Mouse (Mus musculus): ENCODE results near the gene Syngap1. TPM values are rescaled to one million over a fixed set of nuclear protein-coding genes. Genes with fewer than 3 reads are reported as not detected.
A peak's percentile ranks its signal among the peaks of the same experiment; 100 is the strongest.

Syngap1 gene
- polyA plus RNA-seq, 1 experiment: 32.8 TPM

- 26% methylated on average over 23 of the region's 23 CpGs for WGBS
- no peak for DNase-seq
- TF ChIP-seq CTCF (IDR thresholded peaks at IDR 0.05; ENCODE audit: insufficient read depth, low read length) (no peak), POLR2A (IDR thresholded peaks at IDR 0.05; ENCODE audit: borderline replicate concordance, extremely low read depth, low read depth, low read length) (no peak)
- Histone ChIP-seq H3K4me1 (ENCODE audit: control insufficient read depth, insufficient read depth, low read length) (peaks cover 5% of the 10 kb centered on the region), H3K4me3 (replicated peaks; ENCODE audit: extremely low read depth, low read depth, low read length) (peak overlapping the region; percentile 11)
These were observed 11.2 kb downstream of the Syngap1 start for GRCm38 (mm10) chr17:26951952-26952877.

GRCm38 (mm10) chr17:26953201-26953600 is 12.1 kb downstream of the Syngap1 start:
- no peak for TF ChIP-seq CTCF (IDR thresholded peaks at IDR 0.05; ENCODE audit: insufficient read depth, low read length)
- TF ChIP-seq POLR2A (IDR thresholded peaks at IDR 0.05; ENCODE audit: borderline replicate concordance, extremely low read depth, low read depth, low read length): no peak
- no peak overlapping the region for H3K4me3 ChIP-seq (replicated peaks; ENCODE audit: extremely low read depth, low read depth, low read length)
- no peak for DNase-seq
- 56% methylated on average over 6 of the region's 6 CpGs for WGBS
- H3K4me1 ChIP-seq (ENCODE audit: control insufficient read depth, insufficient read depth, low read length): peaks cover 5% of the 10 kb centered on the region

- 25% methylated on average over 16 of the region's 16 CpGs for WGBS
- TF ChIP-seq CTCF (IDR thresholded peaks at IDR 0.05; ENCODE audit: insufficient read depth, low read length) (no peak), POLR2A (IDR thresholded peaks at IDR 0.05; ENCODE audit: borderline replicate concordance, extremely low read depth, low read depth, low read length) (no peak)
- H3K4me3 ChIP-seq (replicated peaks; ENCODE audit: extremely low read depth, low read depth, low read length): no peak overlapping the region
These were observed 12.7 kb downstream of the Syngap1 start for GRCm38 (mm10) chr17:26953726-26954125.

GRCm38 (mm10) chr17:26956309-26956708 is 15.3 kb downstream of the Syngap1 start:
- Histone ChIP-seq H3K4me3 (replicated peaks; ENCODE audit: extremely low read depth, low read depth, low read length) (no peak overlapping the region), H3K4me1 (ENCODE audit: control insufficient read depth, insufficient read depth, low read length) (no peaks in the 10 kb centered on the region)
- no peak for TF ChIP-seq POLR2A (IDR thresholded peaks at IDR 0.05; ENCODE audit: borderline replicate concordance, extremely low read depth, low read depth, low read length)
- TF ChIP-seq CTCF (IDR thresholded peaks at IDR 0.05; ENCODE audit: insufficient read depth, low read length): no peak
- WGBS: 78% methylated on average over 5 of the region's 5 CpGs
- DNase-seq: no peak

More at GRCm38 (mm10) chr17:26953726-26954125, 12.7 kb downstream of the Syngap1 start:
- no peak for DNase-seq
- H3K4me1 ChIP-seq (ENCODE audit: control insufficient read depth, insufficient read depth, low read length): peaks cover 5% of the 10 kb centered on the region

- H3K4me1 ChIP-seq (ENCODE audit: control insufficient read depth, insufficient read depth, low read length): no peaks in the 10 kb centered on the region
- DNase-seq: no peak
- no peak overlapping the region for H3K4me3 ChIP-seq (replicated peaks; ENCODE audit: extremely low read depth, low read depth, low read length)
- 86% methylated on average over 18 of the region's 18 CpGs for WGBS
- TF ChIP-seq CTCF (IDR thresholded peaks at IDR 0.05; ENCODE audit: insufficient read depth, low read length) (no peak), POLR2A (IDR thresholded peaks at IDR 0.05; ENCODE audit: borderline replicate concordance, extremely low read depth, low read depth, low read length) (no peak)
These were observed 15.8 kb downstream of the Syngap1 start for GRCm38 (mm10) chr17:26956895-26957294.

- Histone ChIP-seq H3K4me3 (replicated peaks; ENCODE audit: extremely low read depth, low read depth, low read length) (no peak overlapping the region), H3K4me1 (ENCODE audit: control insufficient read depth, insufficient read depth, low read length) (no peaks in the 10 kb centered on the region)
- 92% methylated on average over 5 of the region's 5 CpGs for WGBS
- no peak for DNase-seq
- TF ChIP-seq CTCF (IDR thresholded peaks at IDR 0.05; ENCODE audit: insufficient read depth, low read length) (no peak), POLR2A (IDR thresholded peaks at IDR 0.05; ENCODE audit: borderline replicate concordance, extremely low read depth, low read depth, low read length) (no peak)
These were observed 16.8 kb downstream of the Syngap1 start for GRCm38 (mm10) chr17:26957872-26958271.

GRCm38 (mm10) chr17:26958880-26959279 is 17.8 kb downstream of the Syngap1 start:
- DNase-seq: no peak
- TF ChIP-seq POLR2A (IDR thresholded peaks at IDR 0.05; ENCODE audit: borderline replicate concordance, extremely low read depth, low read depth, low read length): no peak
- TF ChIP-seq CTCF (IDR thresholded peaks at IDR 0.05; ENCODE audit: insufficient read depth, low read length): no peak
- Histone ChIP-seq H3K4me3 (replicated peaks; ENCODE audit: extremely low read depth, low read depth, low read length) (no peak overlapping the region), H3K4me1 (ENCODE audit: control insufficient read depth, insufficient read depth, low read length) (no peaks in the 10 kb centered on the region)
- 67% methylated on average over 5 of the region's 5 CpGs for WGBS

- whole genome bisulfite sequencing: 90% methylated on average over 4 of the region's 4 CpGs
These were observed 18.8 kb downstream of the Syngap1 start for GRCm38 (mm10) chr17:26959815-26960214.

GRCm38 (mm10) chr17:26961572-26962240 is 20.7 kb downstream of the Syngap1 start:
- no peaks in the 10 kb centered on the region for H3K4me1 ChIP-seq (ENCODE audit: control insufficient read depth, insufficient read depth, low read length)
- 86% methylated on average over 19 of the region's 21 CpGs for WGBS

More at GRCm38 (mm10) chr17:26959815-26960214, 18.8 kb downstream of the Syngap1 start:
- TF ChIP-seq CTCF (IDR thresholded peaks at IDR 0.05; ENCODE audit: insufficient read depth, low read length): no peak
- no peak for TF ChIP-seq POLR2A (IDR thresholded peaks at IDR 0.05; ENCODE audit: borderline replicate concordance, extremely low read depth, low read depth, low read length)
- Histone ChIP-seq H3K4me1 (ENCODE audit: control insufficient read depth, insufficient read depth, low read length) (no peaks in the 10 kb centered on the region), H3K4me3 (replicated peaks; ENCODE audit: extremely low read depth, low read depth, low read length) (no peak overlapping the region)
- no peak for DNase-seq

More at GRCm38 (mm10) chr17:26961572-26962240, 20.7 kb downstream of the Syngap1 start:
- H3K4me3 ChIP-seq (replicated peaks; ENCODE audit: extremely low read depth, low read depth, low read length): no peak overlapping the region
- DNase-seq: no peak
- TF ChIP-seq CTCF (IDR thresholded peaks at IDR 0.05; ENCODE audit: insufficient read depth, low read length) (no peak), POLR2A (IDR thresholded peaks at IDR 0.05; ENCODE audit: borderline replicate concordance, extremely low read depth, low read depth, low read length) (no peak)
